Mouse (Mus musculus): ENCODE measurements around the gene Olfr814. TPM values are rescaled to one million over a fixed set of nuclear protein-coding genes. Genes with fewer than 3 reads are reported as not detected.

The Olfr814 gene
- polyA plus RNA-seq, 1 experiment from 2014 or later: not detected

Other genes with a start within 250 kb of the Olfr814 start
- gene Olfr799, start 242.4 kb downstream of the Olfr814 start, polyA plus RNA-seq (2015; fragmentation: Nextera tagmentation; extraction: Ambion mirVana): not detected in 2 replicates
- gene Olfr800, start 222.2 kb downstream of the Olfr814 start, polyA plus RNA-seq (2015; fragmentation: Nextera tagmentation; extraction: Ambion mirVana): not detected in 2 replicates
- not detected in 2 replicates for gene Olfr801, start 206.0 kb downstream of the Olfr814 start, polyA plus RNA-seq (2015; fragmentation: Nextera tagmentation; extraction: Ambion mirVana)
- 0.05 TPM in 1 of 2 replicates, not detected in the other for gene Olfr802, start 191.7 kb downstream of the Olfr814 start, polyA plus RNA-seq (2015; fragmentation: Nextera tagmentation; extraction: Ambion mirVana)
- gene Olfr803, start 185.6 kb downstream of the Olfr814 start, polyA plus RNA-seq (2015; fragmentation: Nextera tagmentation; extraction: Ambion mirVana): not detected in 2 replicates
- not detected in 2 replicates for gene Olfr804, start 176.6 kb downstream of the Olfr814 start, polyA plus RNA-seq (2015; fragmentation: Nextera tagmentation; extraction: Ambion mirVana)
- gene Olfr805, start 150.5 kb downstream of the Olfr814 start, polyA plus RNA-seq (2015; fragmentation: Nextera tagmentation; extraction: Ambion mirVana): not detected in 2 replicates
- not detected in 2 replicates for gene Olfr806, start 137.9 kb downstream of the Olfr814 start, polyA plus RNA-seq (2015; fragmentation: Nextera tagmentation; extraction: Ambion mirVana)
- not detected in 2 replicates for gene Olfr807, start 122.1 kb downstream of the Olfr814 start, polyA plus RNA-seq (2015; fragmentation: Nextera tagmentation; extraction: Ambion mirVana)
- gene Olfr808, start 114.4 kb downstream of the Olfr814 start, polyA plus RNA-seq (2015; fragmentation: Nextera tagmentation; extraction: Ambion mirVana): not detected in 2 replicates
- gene Olfr809, start 105.2 kb downstream of the Olfr814 start, polyA plus RNA-seq (2015; fragmentation: Nextera tagmentation; extraction: Ambion mirVana): not detected in 2 replicates
- gene Olfr810, start 84.9 kb downstream of the Olfr814 start, polyA plus RNA-seq (2015; fragmentation: Nextera tagmentation; extraction: Ambion mirVana): not detected in 2 replicates
- not detected in 2 replicates for gene Olfr811, start 75.5 kb downstream of the Olfr814 start, polyA plus RNA-seq (2015; fragmentation: Nextera tagmentation; extraction: Ambion mirVana)
- not detected in 2 replicates for gene Olfr812, start 33.8 kb downstream of the Olfr814 start, polyA plus RNA-seq (2015; fragmentation: Nextera tagmentation; extraction: Ambion mirVana)
- gene Olfr813, start 24.5 kb downstream of the Olfr814 start, polyA plus RNA-seq (2015; fragmentation: Nextera tagmentation; extraction: Ambion mirVana): not detected in 2 replicates
- gene Olfr815, start 26.0 kb upstream of the Olfr814 start, polyA plus RNA-seq (2015; fragmentation: Nextera tagmentation; extraction: Ambion mirVana): not detected in 2 replicates
- gene Olfr816, start 35.7 kb upstream of the Olfr814 start, polyA plus RNA-seq (2015; fragmentation: Nextera tagmentation; extraction: Ambion mirVana): not detected in 2 replicates
- gene Olfr818, start 69.2 kb upstream of the Olfr814 start, polyA plus RNA-seq (2015; fragmentation: Nextera tagmentation; extraction: Ambion mirVana): not detected in 2 replicates
- not detected in 2 replicates for gene Olfr819, start 87.4 kb upstream of the Olfr814 start, polyA plus RNA-seq (2015; fragmentation: Nextera tagmentation; extraction: Ambion mirVana)
- gene Olfr247, start 96.3 kb upstream of the Olfr814 start, polyA plus RNA-seq (2015; fragmentation: Nextera tagmentation; extraction: Ambion mirVana): not detected in 2 replicates
- not detected in 2 replicates for gene Gm10310, start 105.2 kb upstream of the Olfr814 start, polyA plus RNA-seq (2015; fragmentation: Nextera tagmentation; extraction: Ambion mirVana)
- gene Olfr820, start 132.8 kb upstream of the Olfr814 start, polyA plus RNA-seq (2015; fragmentation: Nextera tagmentation; extraction: Ambion mirVana): not detected in 2 replicates
- gene Olfr821, start 150.5 kb upstream of the Olfr814 start, polyA plus RNA-seq (2015; fragmentation: Nextera tagmentation; extraction: Ambion mirVana): not detected in 2 replicates
- not detected in 2 replicates for gene Olfr822, start 191.4 kb upstream of the Olfr814 start, polyA plus RNA-seq (2015; fragmentation: Nextera tagmentation; extraction: Ambion mirVana)
- not detected in 2 replicates for gene Olfr823, start 235.5 kb upstream of the Olfr814 start, polyA plus RNA-seq (2015; fragmentation: Nextera tagmentation; extraction: Ambion mirVana)

Data from midbrain, embryonic 16.5 days (tissue).